Mouse (Mus musculus) retina, postnatal 7 days (tissue): ENCODE data around the gene Dusp11.
"Not testable (repeated sequence)": the region's sequence is repeated elsewhere in the genome, so short reads cannot be mapped to it uniquely, and the experiment has no call there.

Experiments
- DNase-seq: peaks from one replicate; pipeline ENCODE4 v3.0.0-alpha.2; 2012; ENCODE audit warnings: low read depth, low spot score

The Dusp11 gene

DNA sequence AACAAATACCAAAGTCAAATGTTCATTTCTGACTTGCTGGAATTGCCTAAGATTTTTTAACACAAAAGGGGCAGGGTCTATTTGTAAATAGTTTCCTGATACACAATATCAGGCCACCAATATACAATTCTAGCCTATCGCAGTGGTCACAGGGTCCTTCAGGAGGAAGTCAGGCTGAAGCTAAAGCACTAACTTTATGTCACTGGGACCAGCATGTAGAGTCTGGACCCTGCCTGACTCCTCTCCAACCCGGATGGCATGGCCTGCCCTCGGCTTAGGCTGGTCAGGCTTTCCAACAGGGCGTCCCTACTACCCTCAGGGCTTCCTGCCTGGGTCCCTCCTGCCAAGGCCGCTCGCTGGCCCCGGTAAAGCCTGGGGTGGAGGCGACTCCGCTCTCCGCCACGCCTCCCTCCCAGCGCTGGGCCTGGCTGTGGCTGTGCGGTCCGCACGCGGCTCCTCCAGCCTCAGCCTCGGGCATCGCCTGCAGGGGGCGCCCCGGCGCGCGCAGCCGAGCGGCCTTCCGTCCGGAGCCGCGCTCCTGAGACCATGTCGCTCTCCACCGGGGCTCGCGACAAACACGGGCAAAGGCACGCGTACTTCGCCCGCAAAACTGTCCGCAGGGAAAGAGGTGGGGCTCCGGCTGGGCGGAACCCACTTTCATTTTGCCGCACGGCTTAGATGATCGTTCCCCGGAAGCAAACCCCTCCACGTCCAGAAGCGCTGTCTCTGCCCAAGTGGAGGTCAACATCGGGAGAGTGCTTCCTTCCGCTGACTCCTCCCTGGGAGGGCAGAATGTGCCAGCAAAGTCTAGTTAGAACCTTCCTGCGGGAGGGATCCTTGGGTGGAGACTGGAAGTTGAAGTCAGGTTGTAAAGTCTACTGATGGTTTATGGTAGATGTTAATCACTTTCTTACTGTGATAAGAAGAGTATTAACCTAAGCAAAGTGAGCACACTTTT, 24.7 kb downstream of the Dusp11 start:
- DNase-seq: peak; percentile 70

DNA sequence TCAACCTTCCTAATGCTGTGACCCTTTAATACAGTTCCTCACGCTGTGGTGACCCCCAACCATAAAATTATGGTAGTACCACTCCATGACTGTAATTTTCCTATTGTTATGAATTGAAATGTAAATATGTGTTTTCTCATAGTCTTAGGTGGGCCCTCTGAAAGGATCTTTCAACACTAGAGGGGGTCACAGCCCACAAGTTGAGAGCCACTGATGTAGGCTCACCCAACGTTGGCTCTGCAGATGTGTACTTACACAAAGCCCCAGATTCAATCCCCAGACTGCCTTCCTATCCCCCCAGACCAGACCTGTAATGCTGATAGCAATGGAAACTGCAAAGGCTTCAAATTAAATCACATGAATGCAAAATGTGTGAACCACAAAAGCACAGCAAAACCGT, 25.8 kb downstream of the Dusp11 start:
- no peak for DNase-seq

DNA sequence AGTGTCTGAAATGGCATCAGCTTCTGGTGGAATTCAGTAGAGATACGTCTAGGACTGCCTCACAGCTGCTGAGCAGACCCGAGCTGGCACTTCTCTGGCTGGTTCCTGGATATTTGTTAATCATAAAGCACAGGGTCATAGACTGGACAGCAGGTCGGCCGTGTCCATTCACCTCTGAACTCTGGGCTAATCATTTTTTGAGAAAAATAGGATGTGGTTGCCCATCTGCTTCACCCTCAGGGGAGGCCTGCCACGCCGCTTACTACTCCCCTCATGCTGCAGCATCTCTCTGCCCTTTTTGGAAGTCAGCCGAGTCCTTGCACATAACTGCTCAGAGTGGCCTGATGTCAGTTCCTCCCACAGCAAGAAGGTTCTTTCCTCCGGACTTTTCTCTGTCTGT, 27.4 kb downstream of the Dusp11 start:
- no peak for DNase-seq

DNA sequence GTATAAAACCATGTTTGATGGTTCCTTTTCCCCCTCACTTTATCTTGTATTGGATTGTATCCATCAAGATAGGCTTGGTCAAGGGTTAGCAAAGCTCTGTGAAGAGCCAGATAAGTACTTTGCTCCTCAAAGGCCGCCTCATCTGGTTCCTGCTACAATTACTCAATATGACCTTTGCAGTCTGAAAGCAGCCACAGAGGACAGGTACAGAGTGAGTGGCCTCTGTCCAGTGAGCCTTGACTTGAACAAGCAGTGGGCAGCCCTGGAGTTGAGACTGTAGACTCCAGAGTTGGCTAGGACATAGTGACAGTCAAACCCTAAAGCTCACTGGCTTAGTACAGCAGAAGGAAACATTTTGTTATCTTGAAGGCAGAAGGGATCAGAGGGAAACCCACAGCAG, 32.2 kb downstream of the Dusp11 start:
- no peak for DNase-seq

DNA sequence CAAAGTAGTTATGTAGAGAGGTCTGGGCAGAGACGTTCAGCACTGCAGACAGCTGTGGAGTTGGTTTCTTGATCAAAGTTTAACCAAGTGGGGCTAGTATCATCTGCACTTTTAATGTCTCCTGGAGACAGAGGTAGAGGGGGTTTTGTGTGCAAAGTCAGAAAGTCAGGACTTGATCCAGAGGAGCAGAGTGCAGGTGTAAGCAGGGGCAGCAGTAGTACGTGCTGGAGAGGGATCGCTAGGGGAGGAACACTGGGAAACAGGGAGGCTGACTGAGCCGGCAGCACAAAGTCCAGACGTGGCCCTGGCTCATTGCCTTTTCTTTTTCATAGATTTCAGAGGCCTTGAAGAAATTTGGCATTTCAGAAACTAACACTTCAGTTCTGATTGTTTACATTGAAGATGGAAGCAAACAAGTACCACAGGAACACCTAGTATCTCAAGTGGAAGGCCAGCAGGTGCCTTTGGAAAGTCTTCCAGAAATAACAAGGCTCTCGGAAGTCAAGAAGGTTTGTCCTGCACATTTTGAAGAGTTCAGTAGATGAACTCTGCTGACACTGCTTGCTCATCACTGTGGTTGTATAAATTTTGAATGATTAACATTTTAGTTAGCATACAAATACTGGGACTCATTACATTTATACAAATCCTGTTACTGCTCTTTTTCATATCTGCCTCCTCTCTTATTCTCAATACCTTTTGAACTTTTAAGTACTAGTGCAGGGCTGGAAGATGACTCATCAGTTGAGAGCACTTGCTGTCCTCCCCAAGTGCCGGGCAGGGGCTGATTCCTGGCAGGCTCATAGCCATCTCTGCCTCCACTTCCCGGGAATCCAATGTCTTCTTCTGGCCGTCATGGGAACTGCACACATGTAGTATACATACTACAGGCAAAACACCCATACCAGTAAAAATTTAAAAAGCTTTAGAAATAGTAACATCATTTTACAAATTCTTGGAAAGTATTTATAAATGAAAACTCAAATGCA, 33.7 kb downstream of the Dusp11 start:
- no peak for DNase-seq

DNA sequence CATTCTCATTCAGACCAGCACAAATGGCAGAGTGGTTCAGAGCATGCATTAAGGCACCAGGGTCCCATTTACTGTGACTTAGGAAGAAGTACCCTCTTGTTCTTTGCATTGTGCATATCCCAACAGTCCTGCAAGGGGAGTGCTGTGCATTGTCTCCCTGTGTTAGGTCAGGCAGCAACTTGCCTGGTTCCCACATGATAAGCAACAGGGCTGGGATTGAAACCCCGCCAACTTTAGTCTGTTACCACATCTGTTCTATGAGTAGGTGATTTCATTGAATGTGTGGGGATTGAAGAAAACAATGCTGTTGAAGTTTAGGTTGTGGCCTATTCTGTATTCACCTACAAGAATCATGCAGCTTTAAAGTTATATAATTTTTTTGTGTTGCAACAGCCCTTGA, 34.8 kb downstream of the Dusp11 start:
- no peak for DNase-seq

DNA sequence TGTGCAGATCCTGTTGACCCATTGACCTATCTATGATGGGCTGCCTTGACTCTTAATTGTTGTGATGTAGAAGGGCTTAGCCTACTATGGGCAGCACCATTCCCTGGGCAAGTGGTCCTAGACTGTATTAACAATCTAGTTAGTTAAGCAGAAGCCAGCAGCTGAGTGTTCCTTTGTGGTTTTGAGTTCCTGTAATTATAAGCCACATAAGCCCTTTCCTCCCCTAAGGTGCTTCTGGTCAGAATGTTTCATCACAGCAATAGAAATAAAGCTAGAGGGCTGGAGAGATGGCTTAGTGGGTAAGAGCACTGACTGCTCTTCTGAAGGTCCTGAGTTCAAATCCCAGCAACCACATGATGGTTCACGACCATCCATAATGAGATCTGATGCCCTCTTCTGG, 37.8 kb downstream of the Dusp11 start:
- DNase-seq: no peak

DNA sequence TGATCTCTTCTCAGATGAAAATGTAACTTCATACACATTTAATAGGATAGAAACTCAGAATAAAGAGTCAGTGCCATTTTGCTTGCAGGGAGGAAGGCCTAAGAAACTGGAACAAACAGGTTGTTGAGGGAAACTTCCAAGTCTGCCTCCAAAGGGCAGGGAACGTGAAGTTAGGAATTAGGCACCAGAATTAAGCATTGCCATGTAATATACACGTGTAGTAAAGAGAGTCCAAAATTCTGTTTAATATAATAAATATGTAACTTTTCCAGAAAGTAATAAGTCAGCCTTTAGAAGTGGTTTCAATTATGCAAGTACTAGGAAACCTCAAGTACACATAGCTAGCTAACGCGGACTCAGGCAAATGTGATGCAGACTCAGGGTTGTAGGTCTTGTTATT, 42.1 kb downstream of the Dusp11 start:
- DNase-seq: no peak

DNA sequence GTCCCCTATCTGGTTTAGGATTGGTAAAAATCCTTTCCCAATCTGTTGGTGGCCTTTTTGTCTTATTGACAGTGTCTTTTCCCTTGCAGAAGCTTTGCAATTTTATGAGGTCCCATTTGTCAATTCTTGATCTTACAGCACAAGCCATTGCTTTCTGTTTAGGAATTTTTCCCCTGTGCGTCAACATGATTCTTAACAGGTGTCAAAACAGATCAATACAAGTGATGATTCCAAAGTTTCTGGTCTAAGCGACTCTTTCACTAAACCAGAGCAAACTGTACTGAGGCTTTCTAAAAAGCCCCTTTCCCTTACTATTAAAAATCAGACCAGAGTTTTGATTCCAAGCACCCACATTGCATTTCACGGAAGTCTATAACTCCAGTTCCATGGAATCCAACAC, 43.1 kb downstream of the Dusp11 start:
- DNase-seq: not testable (repeated sequence)

DNA sequence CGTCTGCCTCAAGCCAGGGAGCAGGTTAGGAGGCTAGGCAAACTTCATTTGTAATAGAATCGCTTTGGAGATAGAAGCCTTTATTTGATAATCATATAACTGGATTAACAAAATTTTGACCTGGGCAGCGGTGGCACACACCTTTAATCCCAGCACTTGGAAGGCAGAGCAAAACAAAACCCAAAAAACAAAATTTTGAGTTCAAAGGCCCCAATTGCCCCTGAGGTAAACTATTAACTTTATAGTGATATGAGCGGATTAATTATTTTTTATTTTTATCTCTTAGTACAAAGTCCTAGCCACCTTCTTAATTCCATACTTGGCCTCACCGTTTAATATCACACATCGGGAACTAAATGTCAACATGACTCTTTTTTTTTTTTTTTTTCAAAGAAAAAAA, 44.9 kb downstream of the Dusp11 start:
- no peak for DNase-seq

DNA sequence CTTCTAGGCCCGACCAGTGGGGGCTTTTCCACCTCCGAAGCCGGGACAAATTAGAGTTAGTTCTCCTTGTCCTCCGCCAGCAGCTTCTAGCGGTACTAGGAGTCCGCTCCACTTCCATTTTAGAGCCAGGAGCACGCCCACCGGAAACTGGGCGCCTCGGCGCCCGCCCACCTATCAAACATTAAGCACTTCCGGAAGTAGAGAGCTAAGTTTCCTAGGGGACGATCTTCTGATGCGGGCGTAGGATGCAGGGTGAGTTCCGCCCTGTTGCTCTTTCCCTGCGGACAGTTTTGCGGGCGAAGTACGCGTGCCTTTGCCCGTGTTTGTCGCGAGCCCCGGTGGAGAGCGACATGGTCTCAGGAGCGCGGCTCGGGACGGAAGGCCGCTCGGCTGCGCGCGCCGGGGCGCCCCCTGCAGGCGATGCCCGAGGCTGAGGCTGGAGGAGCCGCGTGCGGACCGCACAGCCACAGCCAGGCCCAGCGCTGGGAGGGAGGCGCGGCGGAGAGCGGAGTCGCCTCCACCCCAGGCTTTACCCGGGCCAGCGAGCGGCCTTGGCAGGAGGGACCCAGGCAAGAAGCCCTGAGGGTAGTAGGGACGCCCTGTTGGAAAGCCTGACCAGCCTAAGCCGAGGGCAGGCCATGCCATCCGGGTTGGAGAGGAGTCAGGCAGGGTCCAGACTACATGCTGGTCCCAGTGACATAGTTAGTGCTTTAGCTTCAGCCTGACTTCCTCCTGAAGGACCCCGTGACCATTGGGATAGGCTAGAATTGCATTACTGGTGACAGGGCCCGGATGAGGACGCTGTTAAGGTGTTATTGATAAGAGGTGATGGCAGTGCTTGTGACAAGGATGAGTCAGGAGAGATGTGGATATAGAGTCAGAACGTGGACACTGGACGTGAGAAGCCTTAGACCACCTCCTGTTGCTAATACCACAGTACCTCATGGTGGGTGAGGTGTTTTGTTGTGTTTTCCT, 45.6 kb downstream of the Dusp11 start, which contains the start of gene Nat8f1:
Gene Nat8f1, minus strand, starts transcription at position 149 of the 975 bp plus-strand sequence.
- peak; percentile 80 for DNase-seq

DNA sequence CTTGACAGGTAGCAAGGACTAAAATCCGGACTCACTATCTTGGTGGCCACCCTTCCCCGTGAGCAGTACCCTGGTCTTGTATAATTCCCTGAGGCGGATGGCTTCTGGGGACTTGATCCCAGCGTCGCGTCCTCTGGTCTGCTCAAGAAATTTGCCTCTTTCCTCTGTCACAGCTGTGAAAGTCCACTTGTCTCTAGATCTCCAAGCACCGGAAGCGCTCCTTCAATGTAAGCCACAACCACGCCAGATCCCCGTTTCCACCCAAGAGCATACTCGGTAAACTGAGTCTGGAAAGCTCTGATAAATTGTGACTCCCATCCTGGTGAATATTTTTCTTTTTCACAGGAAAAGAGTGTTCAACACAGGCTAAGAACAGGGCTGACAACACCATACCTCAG, 46.3 kb downstream of the Dusp11 start:
- no peak for DNase-seq

DNA sequence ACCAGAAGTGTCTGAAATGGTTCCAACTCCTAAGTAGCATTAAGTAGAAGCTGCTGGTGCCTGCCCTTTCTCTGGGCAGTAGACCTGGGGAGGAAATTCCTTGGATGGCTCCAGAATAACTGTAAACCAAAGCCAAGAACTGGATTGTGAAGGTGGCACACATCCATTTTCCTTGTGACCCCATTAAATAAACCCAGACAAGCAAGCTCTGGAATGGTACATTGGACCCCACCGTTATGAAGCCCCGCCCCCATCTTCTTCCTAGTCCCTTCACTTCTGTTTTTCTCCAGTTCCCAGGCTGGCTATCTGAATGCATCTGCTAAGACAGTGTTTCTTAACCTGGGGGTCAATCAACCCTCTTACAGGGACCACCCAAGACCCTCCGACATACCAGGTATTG, 49.9 kb downstream of the Dusp11 start, which contains the start of gene Tprkb:
Gene Tprkb, plus strand, starts transcription at position 279 of the 400 bp plus-strand sequence.
- no peak for DNase-seq

DNA sequence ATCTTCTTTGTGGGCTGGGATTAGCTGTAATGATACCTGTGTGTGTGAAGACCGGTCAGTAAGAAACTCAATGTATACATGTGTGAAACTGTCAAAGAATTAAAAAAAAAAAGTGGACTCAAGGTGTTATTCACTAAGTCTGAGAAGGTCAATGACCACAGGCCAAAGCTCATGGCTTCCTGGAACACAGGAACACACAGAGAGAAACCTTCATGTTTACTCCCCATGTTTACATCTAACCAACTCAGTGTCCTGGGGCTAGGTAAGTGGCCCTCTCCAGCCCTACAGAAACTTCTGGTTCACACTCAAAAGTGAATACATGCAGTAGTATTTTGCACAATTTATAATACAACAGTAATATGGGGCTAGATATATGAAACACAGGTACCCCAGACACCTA, 51.8 kb downstream of the Dusp11 start:
- no peak for DNase-seq

DNA sequence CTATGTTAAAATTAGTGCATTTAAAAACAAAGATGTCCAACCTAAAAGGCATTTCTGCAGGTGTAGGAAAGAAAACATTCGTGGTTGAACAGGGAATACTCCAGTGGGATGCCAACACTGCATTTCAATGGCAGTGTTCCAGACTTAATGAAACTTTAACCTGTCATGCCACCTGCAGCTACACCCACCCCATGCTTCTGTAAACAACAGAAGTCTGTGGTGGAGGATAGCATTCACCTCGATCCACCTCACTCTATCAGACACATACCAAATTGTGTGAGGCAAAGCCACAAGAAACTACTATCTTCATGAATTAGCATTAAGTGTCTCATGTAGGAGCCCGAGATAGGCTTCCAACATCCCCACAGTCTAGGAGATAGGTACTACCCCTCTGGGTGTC, 53.1 kb downstream of the Dusp11 start:
- DNase-seq: no peak

DNA sequence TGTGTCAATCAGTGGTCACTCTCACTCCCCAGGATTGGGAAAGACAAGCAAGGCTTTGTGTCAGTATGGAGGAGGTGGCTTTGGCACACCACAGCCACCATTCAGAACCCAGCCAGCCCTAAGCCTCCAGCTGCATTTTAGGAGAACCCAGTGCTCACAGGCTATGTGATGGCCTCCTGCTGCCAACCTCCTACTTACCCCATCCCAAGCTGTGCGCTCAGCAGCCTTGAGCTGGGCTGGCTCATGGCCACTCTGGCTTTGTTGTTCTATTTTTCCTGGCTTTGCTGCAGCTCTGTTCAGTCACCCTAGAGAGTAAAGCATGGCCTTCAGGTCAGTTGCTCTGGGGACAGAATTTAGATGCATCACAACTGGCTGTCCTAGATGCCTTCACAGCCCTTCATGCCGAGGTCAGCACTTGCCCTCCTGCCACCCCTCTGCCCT, 54.5 kb downstream of the Dusp11 start:
- not testable (repeated sequence) for DNase-seq

DNA sequence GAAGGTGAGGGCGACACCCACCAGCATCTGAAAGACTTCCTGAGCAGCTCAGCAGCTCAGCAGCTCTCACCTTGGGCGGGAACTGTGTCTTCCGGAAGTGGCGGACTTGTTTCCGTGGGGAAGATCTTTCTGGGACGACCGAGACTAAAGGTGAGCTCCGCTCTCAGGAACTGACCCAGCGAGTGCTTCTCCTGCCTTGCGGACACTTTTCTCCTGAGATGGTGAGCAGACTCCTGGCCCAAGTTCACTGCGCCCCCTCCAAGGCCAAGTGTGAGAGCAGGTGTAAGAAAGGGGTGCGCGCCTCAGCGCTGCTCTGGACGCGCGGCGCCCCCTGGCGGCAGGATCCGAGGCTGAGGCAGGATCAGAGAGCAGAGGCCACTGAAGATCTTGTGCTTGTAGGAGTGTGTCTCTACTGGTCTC, 56.8 kb downstream of the Dusp11 start, which contains the start of gene Nat8f4:
Gene Nat8f4, minus strand, starts transcription at position 243 of the 420 bp plus-strand sequence.
- DNase-seq: peak; percentile 30

DNA sequence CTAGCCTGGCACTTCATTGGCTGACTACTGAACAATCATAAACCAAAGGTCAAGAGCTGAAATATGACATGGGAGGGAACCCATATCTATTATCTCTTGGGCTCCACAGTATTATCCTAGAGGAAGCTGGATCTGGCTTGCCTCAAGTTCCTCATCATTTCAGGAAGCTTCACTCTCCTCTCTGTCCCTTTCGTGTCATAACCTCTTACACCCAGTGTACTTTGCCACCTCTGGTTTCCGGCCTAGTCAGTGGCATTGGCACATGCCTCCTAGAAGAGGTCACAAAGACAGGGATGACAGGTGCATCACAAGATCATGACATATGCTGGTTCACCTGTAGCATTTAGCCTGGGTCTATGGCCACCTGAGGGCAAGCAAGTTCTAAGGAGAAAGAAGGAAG, 59.2 kb downstream of the Dusp11 start:
- no peak for DNase-seq

DNA sequence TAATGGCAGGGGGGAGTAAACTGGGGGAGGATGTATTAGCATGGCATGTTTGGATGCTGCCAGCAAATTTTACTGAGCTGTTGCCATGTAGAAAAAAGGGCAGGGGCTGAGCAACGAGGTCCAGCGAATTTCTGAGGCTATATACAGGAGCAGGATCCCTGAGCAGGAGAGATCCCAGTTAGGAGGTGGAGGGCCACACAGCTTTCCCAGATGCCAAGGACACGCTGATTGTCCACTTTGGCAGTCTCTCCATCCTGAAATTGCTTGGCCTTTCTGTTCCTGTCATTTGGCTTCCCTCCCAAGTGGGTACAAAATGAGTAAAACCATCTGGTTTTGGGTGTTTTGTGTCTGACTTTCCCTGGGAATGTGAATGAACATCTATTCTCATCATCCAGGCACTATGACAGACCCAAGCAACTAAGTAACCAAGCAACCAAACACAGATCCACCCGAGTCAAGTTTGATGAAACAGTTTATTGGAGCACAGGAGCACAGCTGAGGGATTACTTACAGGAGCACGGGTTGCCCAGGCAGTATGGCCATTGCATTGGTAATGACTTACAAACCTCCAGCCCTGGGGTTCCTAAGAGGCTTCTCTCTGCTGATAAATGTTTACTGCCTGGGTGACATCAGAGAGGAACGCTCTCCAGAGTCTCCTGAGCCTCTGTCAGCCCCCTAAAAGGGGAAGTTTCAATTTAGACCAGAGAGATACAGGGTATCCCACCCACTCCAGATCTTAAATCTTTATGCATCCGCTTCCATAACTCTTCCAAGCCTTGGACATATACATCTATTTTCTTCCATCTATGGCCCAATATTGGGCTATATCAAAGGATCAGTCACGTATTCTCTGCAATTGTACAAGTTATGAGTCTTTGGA, 62.6 kb downstream of the Dusp11 start:
- DNase-seq: not testable (repeated sequence)
